Mouse (Mus musculus) limb, embryonic 12.5 days (tissue): ENCODE measurements at regions not wholly inside any gene's neighbourhood (a gene's known extent, or its start where the extent isn't known, plus 50 kb on each side); places are given as distances from the start of the nearest gene placed in this dataset.

Experiments used
- ATAC-seq: fragments of 200-750 bp; cut with Nextera tagmentation; 2 replicates; pipeline ENCODE4 v1.8.0; 2017; ENCODE audit warnings: low read depth, moderate TSS enrichment; ENCODE audit not compliant: insufficient number of reproducible peaks, insufficient read depth, low FRiP score, low TSS enrichment
- H3K27ac ChIP-seq: fragments of 300-500 bp; sonication (generic); 2 replicates; pipeline ENCODE4 v1.5.1; 2016; ENCODE audit warnings: mild to moderate bottlenecking, moderate library complexity
- H3K27me3 ChIP-seq: fragments of 300-500 bp; sonication (generic); 2 replicates; pipeline ENCODE4 v1.6.1; 2016; ENCODE audit warnings: mild to moderate bottlenecking, moderate library complexity
- H3K36me3 ChIP-seq: fragments of 300-500 bp; sonication (generic); 2 replicates; pipeline ENCODE4 v1.6.1; 2016; ENCODE audit warnings: mild to moderate bottlenecking, moderate library complexity
- H3K4me1 ChIP-seq: fragments of 300-500 bp; sonication (generic); replicated peaks from 2 replicates; pipeline ENCODE4 v1.6.1; 2016
- H3K4me2 ChIP-seq: fragments of 300-500 bp; sonication (generic); 2 replicates; pipeline ENCODE4 v1.6.1; 2016; ENCODE audit warnings: mild to moderate bottlenecking, moderate library complexity
- H3K4me3 ChIP-seq: fragments of 300-500 bp; sonication (generic); replicated peaks from 2 replicates; pipeline ENCODE4 v1.5.1; 2016; ENCODE audit warnings: mild to moderate bottlenecking
- H3K9ac ChIP-seq: fragments of 300-500 bp; sonication (generic); replicated peaks from 2 replicates; pipeline ENCODE4 v1.6.1; 2016; ENCODE audit warnings: mild to moderate bottlenecking, moderate library complexity
- H3K9me3 ChIP-seq: fragments of 300-500 bp; sonication (generic); 2 replicates; pipeline ENCODE4 v1.6.1; 2016; ENCODE audit warnings: mild to moderate bottlenecking, moderate library complexity
- WGBS: fragments of 180-500 bp; shearing (Covaris S2); methylation state at CpG from one replicate; pipeline ENCODE4 v1.1.7; 2016; 5-methylcytosine and 5-hydroxymethylcytosine counted together

- no peaks in the 10 kb centered on the region for H3K4me1 ChIP-seq
- no peaks in the 10 kb centered on the region for H3K36me3 ChIP-seq
- no peaks in the 10 kb centered on the region for H3K9me3 ChIP-seq
- H3K27ac ChIP-seq: no peak overlapping the region
- H3K27me3 ChIP-seq: no peaks in the 10 kb centered on the region
- ATAC-seq: no peak
- no peak overlapping the region for H3K4me3 ChIP-seq
- no peak overlapping the region for H3K4me2 ChIP-seq
- 70% methylated on average over 3 of the region's 3 CpGs for WGBS
- no peak overlapping the region for H3K9ac ChIP-seq
Observed at GRCm38 (mm10) chr9:85589210-85589609, 159.9 kb downstream of the Ibtk start.

- no peak for ATAC-seq
- Histone ChIP-seq H3K4me3 (no peak overlapping the region), H3K36me3 (no peaks in the 10 kb centered on the region), H3K27me3 (no peaks in the 10 kb centered on the region), H3K27ac (no peak overlapping the region), H3K4me2 (no peak overlapping the region), H3K9me3 (no peaks in the 10 kb centered on the region), H3K4me1 (no peaks in the 10 kb centered on the region), H3K9ac (no peak overlapping the region)
- 37% methylated on average over 2 of the region's 2 CpGs for WGBS
Observed at GRCm38 (mm10) chr9:85588077-85588476, 161.1 kb downstream of the Ibtk start.

GRCm38 (mm10) chr9:85581028-85581595, 168.0 kb downstream of the Ibtk start:
- Histone ChIP-seq H3K36me3 (no peaks in the 10 kb centered on the region), H3K9me3 (no peaks in the 10 kb centered on the region), H3K27ac (no peak overlapping the region), H3K4me2 (no peak overlapping the region), H3K9ac (no peak overlapping the region), H3K27me3 (no peaks in the 10 kb centered on the region), H3K4me1 (no peaks in the 10 kb centered on the region), H3K4me3 (no peak overlapping the region)
- WGBS: 62% methylated on average over 1 of the region's 1 CpGs
- ATAC-seq: no peak

GRCm38 (mm10) chr9:85577812-85578211, 171.3 kb downstream of the Ibtk start:
- H3K27me3 ChIP-seq: no peaks in the 10 kb centered on the region
- H3K27ac ChIP-seq: no peak overlapping the region
- H3K36me3 ChIP-seq: no peaks in the 10 kb centered on the region
- no peak overlapping the region for H3K4me2 ChIP-seq
- no peaks in the 10 kb centered on the region for H3K4me1 ChIP-seq
- no peak for ATAC-seq
- H3K9ac ChIP-seq: no peak overlapping the region
- H3K4me3 ChIP-seq: no peak overlapping the region
- 75% methylated on average over 7 of the region's 7 CpGs for WGBS
- no peaks in the 10 kb centered on the region for H3K9me3 ChIP-seq

- ATAC-seq: no peak
- Histone ChIP-seq H3K4me3 (no peak overlapping the region), H3K9me3 (no peaks in the 10 kb centered on the region), H3K9ac (no peak overlapping the region), H3K4me2 (no peak overlapping the region), H3K36me3 (no peaks in the 10 kb centered on the region), H3K27me3 (no peaks in the 10 kb centered on the region), H3K27ac (no peak overlapping the region), H3K4me1 (no peaks in the 10 kb centered on the region)
- 95% methylated on average over 1 of the region's 1 CpGs for WGBS
Observed at GRCm38 (mm10) chr9:85577338-85577737, 171.8 kb downstream of the Ibtk start.

GRCm38 (mm10) chr9:85568877-85569276, 180.3 kb downstream of the Ibtk start:
- Histone ChIP-seq H3K4me3 (no peak overlapping the region), H3K9ac (no peak overlapping the region), H3K27ac (no peak overlapping the region), H3K27me3 (no peaks in the 10 kb centered on the region), H3K4me2 (no peak overlapping the region), H3K4me1 (no peaks in the 10 kb centered on the region), H3K36me3 (no peaks in the 10 kb centered on the region), H3K9me3 (no peaks in the 10 kb centered on the region)
- ATAC-seq: no peak
- 85% methylated on average over 8 of the region's 8 CpGs for WGBS

GRCm38 (mm10) chr9:85551871-85552270, 197.3 kb downstream of the Ibtk start:
- Histone ChIP-seq H3K4me3 (no peak overlapping the region), H3K4me2 (no peak overlapping the region), H3K27me3 (no peaks in the 10 kb centered on the region), H3K27ac (no peak overlapping the region), H3K9me3 (no peaks in the 10 kb centered on the region), H3K9ac (no peak overlapping the region), H3K36me3 (no peaks in the 10 kb centered on the region), H3K4me1 (no peaks in the 10 kb centered on the region)
- 40% methylated on average over 1 of the region's 1 CpGs for WGBS
- ATAC-seq: no peak

GRCm38 (mm10) chr9:85550455-85550854, 198.7 kb downstream of the Ibtk start:
- no peak overlapping the region for H3K9ac ChIP-seq
- H3K4me1 ChIP-seq: no peaks in the 10 kb centered on the region
- H3K36me3 ChIP-seq: no peaks in the 10 kb centered on the region
- no peaks in the 10 kb centered on the region for H3K27me3 ChIP-seq
- no peak overlapping the region for H3K4me3 ChIP-seq
- no peaks in the 10 kb centered on the region for H3K9me3 ChIP-seq
- no peak overlapping the region for H3K27ac ChIP-seq
- ATAC-seq: no peak
- H3K4me2 ChIP-seq: no peak overlapping the region
- 84% methylated on average over 3 of the region's 3 CpGs for WGBS

GRCm38 (mm10) chr9:85546226-85546625, 202.9 kb downstream of the Ibtk start:
- no peak for ATAC-seq
- Histone ChIP-seq H3K4me1 (no peaks in the 10 kb centered on the region), H3K27ac (no peak overlapping the region), H3K4me2 (no peak overlapping the region), H3K4me3 (no peak overlapping the region), H3K36me3 (no peaks in the 10 kb centered on the region), H3K27me3 (no peaks in the 10 kb centered on the region), H3K9ac (no peak overlapping the region), H3K9me3 (no peaks in the 10 kb centered on the region)
- WGBS: 78% methylated on average over 2 of the region's 2 CpGs

GRCm38 (mm10) chr9:85545566-85545965, 203.6 kb downstream of the Ibtk start:
- Histone ChIP-seq H3K9ac (no peak overlapping the region), H3K4me3 (no peak overlapping the region), H3K9me3 (no peaks in the 10 kb centered on the region), H3K36me3 (no peaks in the 10 kb centered on the region), H3K4me2 (no peak overlapping the region), H3K4me1 (no peaks in the 10 kb centered on the region), H3K27me3 (no peaks in the 10 kb centered on the region), H3K27ac (no peak overlapping the region)
- ATAC-seq: no peak
- 84% methylated on average over 1 of the region's 1 CpGs for WGBS

- no peak overlapping the region for H3K4me3 ChIP-seq
- H3K36me3 ChIP-seq: no peaks in the 10 kb centered on the region
- no peak overlapping the region for H3K4me2 ChIP-seq
- H3K9ac ChIP-seq: no peak overlapping the region
- no peak overlapping the region for H3K27ac ChIP-seq
- 60% methylated on average over 3 of the region's 3 CpGs for WGBS
- no peak for ATAC-seq
- H3K4me1 ChIP-seq: no peaks in the 10 kb centered on the region
- H3K27me3 ChIP-seq: no peaks in the 10 kb centered on the region
- no peaks in the 10 kb centered on the region for H3K9me3 ChIP-seq
Observed at GRCm38 (mm10) chr9:85538557-85538956, 210.6 kb downstream of the Ibtk start.

- 89% methylated on average over 3 of the region's 3 CpGs for WGBS
- Histone ChIP-seq H3K27me3 (no peaks in the 10 kb centered on the region), H3K4me1 (no peaks in the 10 kb centered on the region), H3K4me2 (no peak overlapping the region), H3K36me3 (no peaks in the 10 kb centered on the region), H3K9me3 (no peaks in the 10 kb centered on the region), H3K4me3 (no peak overlapping the region), H3K9ac (no peak overlapping the region), H3K27ac (no peak overlapping the region)
- ATAC-seq: no peak
Observed at GRCm38 (mm10) chr9:85528421-85528820, 201.3 kb upstream of the Tent5a start.
